Mouse (Mus musculus) bone marrow, adult 2 months (tissue): ENCODE measurements around the gene Cars2.

Experiments
- CTCF ChIP-seq: fragments of 200-500 bp; IDR thresholded peaks from 2 replicates; pipeline ENCODE4 v1.5.1; 2011; ENCODE audit warnings: low read length, control low read depth; ENCODE audit not compliant: control insufficient read depth, insufficient read depth
- POLR2A ChIP-seq: fragments of 200-500 bp; IDR thresholded peaks from 2 replicates; pipeline ENCODE4 v1.6.1; 2011; ENCODE audit warnings: low read depth, mild to moderate bottlenecking, control low read depth, low read length, borderline replicate concordance; ENCODE audit not compliant: control insufficient read depth

DNA sequence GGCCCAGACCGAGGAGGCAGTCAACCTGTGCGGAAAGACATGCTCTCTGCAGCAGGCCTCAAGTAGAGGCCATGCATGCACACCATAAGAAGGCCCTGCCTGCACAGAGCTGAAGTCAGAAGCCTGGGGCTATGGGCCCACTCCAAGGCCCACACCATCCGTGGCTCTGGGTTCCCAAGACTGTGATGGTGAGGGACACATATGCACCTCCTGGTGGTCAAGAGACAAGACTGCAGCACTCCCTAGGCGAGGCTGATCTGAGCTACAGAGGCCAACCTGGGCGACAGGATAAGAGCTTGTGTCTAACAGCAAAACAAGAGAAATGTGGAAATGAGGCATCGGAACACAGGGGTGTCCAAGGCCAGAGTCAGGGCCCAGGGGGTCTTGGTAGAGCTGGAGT is 3.5 kb downstream of the Cars2 start:
- TF ChIP-seq CTCF (peak; percentile 47; the same call in 1 of the 2 replicates), POLR2A (no peak)
